Mouse (Mus musculus): ENCODE measurements around the gene Sos2. TPM values are rescaled to one million over a fixed set of nuclear protein-coding genes. Genes with fewer than 3 reads are reported as not detected.
A peak's percentile ranks its signal among the peaks of the same experiment; 100 is the strongest.

The Sos2 gene
- total and polyA plus RNA-seq, 2 experiments from 2014 or later: 7.6 to 27.3 TPM

GRCm38 (mm10) chr12:69537675-69538361, 143.8 kb downstream of the Sos2 start:
- H3K36me3 ChIP-seq (ENCODE audit: insufficient read depth, low read length): no peaks in the 10 kb centered on the region
- peak; percentile 21 for DNase-seq (ENCODE audit: low spot score)
- 0 out of 2 replicates have a peak, but pooled peaks have one; percentile 36 for ATAC-seq
- H3K4me1 ChIP-seq (ENCODE audit: insufficient read depth, low read length): peaks cover 19% of the 10 kb centered on the region
- H3K4me2 ChIP-seq (ENCODE audit: low read depth, low read length): peak overlapping the region; percentile 39; the same call in 1 of the 2 replicates
- WGBS: 54% methylated on average over 19 of the region's 19 CpGs
- TF ChIP-seq CTCF (IDR thresholded peaks at IDR 0.05; ENCODE audit: low read depth): no peak
- H3K27ac ChIP-seq: peak overlapping the region; percentile 81
- no peaks in the 10 kb centered on the region for H3K27me3 ChIP-seq (ENCODE audit: insufficient read depth, low read length)
- no peak overlapping the region for H3K9ac ChIP-seq (replicated peaks; ENCODE audit: low read length)
- H3K9me3 ChIP-seq (ENCODE audit: low read length): no peaks in the 10 kb centered on the region
- H3K4me3 ChIP-seq (ENCODE audit: low read length): no peak overlapping the region

GRCm38 (mm10) chr12:69537243-69537674, 144.4 kb downstream of the Sos2 start:
- no peak overlapping the region for H3K9ac ChIP-seq (replicated peaks; ENCODE audit: low read length)
- H3K4me1 ChIP-seq (ENCODE audit: insufficient read depth, low read length): peaks cover 19% of the 10 kb centered on the region
- H3K4me2 ChIP-seq (ENCODE audit: low read depth, low read length): peak overlapping the region; percentile 39; the same call in 1 of the 2 replicates
- WGBS: 20% methylated on average over 10 of the region's 10 CpGs
- no peak overlapping the region for H3K4me3 ChIP-seq (ENCODE audit: low read length)
- no peaks in the 10 kb centered on the region for H3K9me3 ChIP-seq (ENCODE audit: low read length)
- ATAC-seq (peak; percentile 25; the same call in 1 of the 2 replicates), DNase-seq (ENCODE audit: low spot score) (peak; percentile 42)
- H3K27me3 ChIP-seq (ENCODE audit: insufficient read depth, low read length): no peaks in the 10 kb centered on the region
- peak overlapping the region; percentile 81 for H3K27ac ChIP-seq
- no peaks in the 10 kb centered on the region for H3K36me3 ChIP-seq (ENCODE audit: insufficient read depth, low read length)
- peak; percentile 27 for TF ChIP-seq CTCF (IDR thresholded peaks at IDR 0.05; ENCODE audit: low read depth)

GRCm38 (mm10) chr12:69536616-69537242, 144.9 kb downstream of the Sos2 start:
- H3K4me3 ChIP-seq (ENCODE audit: low read length): no peak overlapping the region
- peaks cover 19% of the 10 kb centered on the region for H3K4me1 ChIP-seq (ENCODE audit: insufficient read depth, low read length)
- ATAC-seq (no peak), DNase-seq (ENCODE audit: low spot score) (peak; percentile 15)
- H3K9me3 ChIP-seq (ENCODE audit: low read length): no peaks in the 10 kb centered on the region
- H3K9ac ChIP-seq (replicated peaks; ENCODE audit: low read length): no peak overlapping the region
- H3K4me2 ChIP-seq (ENCODE audit: low read depth, low read length): peak overlapping the region; percentile 39; the same call in 1 of the 2 replicates
- 36% methylated on average over 10 of the region's 10 CpGs for WGBS
- peak overlapping the region; percentile 81 for H3K27ac ChIP-seq
- H3K27me3 ChIP-seq (ENCODE audit: insufficient read depth, low read length): no peaks in the 10 kb centered on the region
- H3K36me3 ChIP-seq (ENCODE audit: insufficient read depth, low read length): no peaks in the 10 kb centered on the region
- TF ChIP-seq CTCF (IDR thresholded peaks at IDR 0.05; ENCODE audit: low read depth): no peak

Small RNA genes within 50 kb of the gene (microRNA-seq; reads per million reads assigned to microRNA genes)
- gene Gm23018: 0 reads per million in 2 experiments

Other genes with a start within 250 kb of the Sos2 start
- 4.0 and 6.1 TPM in 2 replicates for gene Vcpkmt, start 98.8 kb downstream of the Sos2 start, total RNA-seq (2014; rRNA removed)
- 33.0 and 33.6 TPM in 2 replicates for gene Vcpkmt, start 98.8 kb downstream of the Sos2 start, polyA plus RNA-seq (2015; fragmentation: Nextera tagmentation; extraction: Ambion mirVana)
- 10.5 and 12.2 TPM in 2 replicates for gene L2hgdh, start 43.0 kb upstream of the Sos2 start, total RNA-seq (2014; rRNA removed)
- gene L2hgdh, start 43.0 kb upstream of the Sos2 start, polyA plus RNA-seq (2015; fragmentation: Nextera tagmentation; extraction: Ambion mirVana): 10.2 and 11.0 TPM in 2 replicates
- 24.5 and 33.5 TPM in 2 replicates for gene Atp5s, start 43.1 kb upstream of the Sos2 start, total RNA-seq (2014; rRNA removed)
- 34.3 and 38.9 TPM in 2 replicates for gene Atp5s, start 43.1 kb upstream of the Sos2 start, polyA plus RNA-seq (2015; fragmentation: Nextera tagmentation; extraction: Ambion mirVana)
- 28.3 and 51.5 TPM in 2 replicates for gene Cdkl1, start 109.4 kb upstream of the Sos2 start, total RNA-seq (2014; rRNA removed)
- gene Cdkl1, start 109.4 kb upstream of the Sos2 start, polyA plus RNA-seq (2015; fragmentation: Nextera tagmentation; extraction: Ambion mirVana): 20.2 and 26.7 TPM in 2 replicates
- 130 and 143 TPM in 2 replicates for gene Atl1, start 210.8 kb upstream of the Sos2 start, total RNA-seq (2014; rRNA removed)
- gene Atl1, start 210.8 kb upstream of the Sos2 start, polyA plus RNA-seq (2015; fragmentation: Nextera tagmentation; extraction: Ambion mirVana): 145 and 151 TPM in 2 replicates
- 30.9 and 32.3 TPM in 2 replicates for gene Map4k5, start 211.3 kb upstream of the Sos2 start, total RNA-seq (2014; rRNA removed)
- gene Map4k5, start 211.3 kb upstream of the Sos2 start, polyA plus RNA-seq (2015; fragmentation: Nextera tagmentation; extraction: Ambion mirVana): 17.1 and 19.5 TPM in 2 replicates

Data from hindbrain, postnatal 0 days (tissue).